Mouse (Mus musculus) ES-E14 (cell line): ENCODE measurements at regions not wholly inside any gene's neighbourhood (a gene's known extent, or its start where the extent isn't known, plus 50 kb on each side); places are given as distances from the start of the nearest gene placed in this dataset.

Experiments
- DNase-seq: peaks from one replicate; pipeline ENCODE4 v3.0.0-alpha.2; 2013; ENCODE audit warnings: low read depth, low spot score
- H3K27ac ChIP-seq: 2 replicates; pipeline ENCODE4 v1.5.1; 2012; ENCODE audit warnings: low read depth, mild to moderate bottlenecking, low read length, moderate library complexity, mixed read lengths; ENCODE audit not compliant: poor library complexity, insufficient read depth, severe bottlenecking
- H3K36me3 ChIP-seq: 2 replicates; pipeline ENCODE4 v1.6.1; 2012; ENCODE audit warnings: mild to moderate bottlenecking, low read length, moderate library complexity, mixed read lengths; ENCODE audit not compliant: control insufficient read depth, poor library complexity, insufficient read depth, severe bottlenecking
- H3K4me1 ChIP-seq, 2 experiments: fragments of 150-350 bp in 1 of 2; sonication (generic) in 1 of 2; 2 replicates each; pipeline ENCODE4 v1.6.1; 2012; ENCODE audit warnings: low read length in 2 of 2, mild to moderate bottlenecking in 1 of 2, mixed read lengths in 1 of 2; ENCODE audit not compliant: control insufficient read depth in 2 of 2, insufficient read depth in 2 of 2, poor library complexity in 1 of 2
- H3K4me3 ChIP-seq, 2 experiments: fragments of 150-350 bp in 1 of 2; sonication (generic) in 1 of 2; 2 replicates each; pipeline ENCODE4 v1.5.1; 2012; ENCODE audit warnings: low read length in 2 of 2, low read depth in 1 of 2, mild to moderate bottlenecking in 1 of 2, mixed read lengths in 1 of 2; ENCODE audit not compliant: insufficient read depth in 1 of 2, poor library complexity in 1 of 2, severe bottlenecking in 1 of 2
- H3K9ac ChIP-seq: 2 replicates; pipeline ENCODE4 v1.6.1; 2012; ENCODE audit warnings: low read depth, mild to moderate bottlenecking, low read length, mixed read lengths; ENCODE audit not compliant: poor library complexity, insufficient read depth, severe bottlenecking
- H3K9me3 ChIP-seq: fragments of 150-350 bp; sonication (generic); 2 replicates; pipeline ENCODE4 v1.6.1; 2012; ENCODE audit warnings: low read depth, mild to moderate bottlenecking, low read length; ENCODE audit not compliant: control insufficient read depth, insufficient read depth
- CHD2 ChIP-seq: IDR thresholded peaks from 2 replicates; pipeline ENCODE4 v1.6.1; 2014; ENCODE audit warnings: mild to moderate bottlenecking, low read depth, low read length, inconsistent platforms
- HCFC1 ChIP-seq: IDR thresholded peaks from 2 replicates; pipeline ENCODE4 v1.6.1; 2012; ENCODE audit warnings: low read length, inconsistent platforms, borderline replicate concordance; ENCODE audit not compliant: insufficient read depth
- MAFK ChIP-seq: IDR thresholded peaks from 2 replicates; pipeline ENCODE4 v1.6.1; 2014; ENCODE audit warnings: mild to moderate bottlenecking, low read depth, low read length, inconsistent platforms; ENCODE audit not compliant: insufficient read depth
- ZC3H11A ChIP-seq: IDR thresholded peaks from 2 replicates; pipeline ENCODE4 v1.6.1; 2012; ENCODE audit warnings: low read depth, mild to moderate bottlenecking, inconsistent platforms, low read length, borderline replicate concordance
- ZNF384 ChIP-seq: IDR thresholded peaks from 2 replicates; pipeline ENCODE4 v1.6.1; 2012; ENCODE audit warnings: low read depth, low read length, inconsistent platforms
- in situ Hi-C, 2 experiments: fragments of 600-800 bp; cut with MboI; formaldehyde crosslinking; loops; one replicate each; pipeline ENCODE4 v1.15.1; 2025; ENCODE audit warnings: low sequenced_read_pairs in 2 of 2, inconsistent platforms in 1 of 2; ENCODE audit not compliant: unreplicated experiment in 2 of 2

DNA sequence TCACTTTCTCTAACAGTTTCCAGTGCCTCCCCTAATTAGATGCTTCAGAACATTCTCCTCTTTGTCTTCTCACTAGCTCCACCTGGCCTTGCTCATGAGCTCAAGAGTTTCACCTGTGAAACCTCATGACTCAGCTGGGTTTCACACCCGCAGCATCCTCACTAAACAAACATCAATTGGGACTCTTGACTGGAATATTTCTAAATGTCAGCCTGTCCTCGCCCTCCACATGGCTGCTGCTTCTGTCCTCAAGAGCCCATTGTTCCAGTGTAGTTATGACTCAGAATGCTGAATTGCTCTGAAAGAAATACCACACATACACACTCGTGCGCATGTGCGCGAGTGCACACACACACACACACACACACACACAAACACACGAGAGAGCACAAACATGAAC, 407.2 kb downstream of the Prss52 start:
- H3K4me3 ChIP-seq = no peak overlapping the region
- H3K36me3 ChIP-seq = no peaks in the 10 kb centered on the region
- in situ Hi-C loops = no loop called here
- H3K27ac ChIP-seq = no peak overlapping the region
- no peaks in the 10 kb centered on the region for H3K9me3 ChIP-seq
- H3K9ac ChIP-seq = no peak overlapping the region
- no peaks in the 10 kb centered on the region for H3K4me1 ChIP-seq
- no peak for DNase-seq
- TF ChIP-seq ZNF384 (no peak), HCFC1 (no peak), ZC3H11A (no peak), CHD2 (no peak), MAFK (no peak)

GRCm38 (mm10) chr14:64512726-64513125, 408.6 kb downstream of the Prss52 start:
- Histone ChIP-seq H3K4me3 (no peak overlapping the region), H3K9ac (no peak overlapping the region), H3K27ac (no peak overlapping the region), H3K9me3 (no peaks in the 10 kb centered on the region), H3K4me1 (no peaks in the 10 kb centered on the region), H3K36me3 (no peaks in the 10 kb centered on the region)
- no peak for DNase-seq
- in situ Hi-C loops = no loop called here
- TF ChIP-seq ZNF384 = no peak
- TF ChIP-seq CHD2 = no peak
- no peak for TF ChIP-seq MAFK
- no peak for TF ChIP-seq HCFC1
- no peak for TF ChIP-seq ZC3H11A

GRCm38 (mm10) chr14:64517584-64518195, 413.6 kb downstream of the Prss52 start:
- Histone ChIP-seq H3K27ac (no peak overlapping the region), H3K36me3 (no peaks in the 10 kb centered on the region), H3K4me3 (no peak overlapping the region), H3K9me3 (no peaks in the 10 kb centered on the region), H3K4me1 (no peaks in the 10 kb centered on the region), H3K9ac (no peak overlapping the region)
- in situ Hi-C loops = no loop called here
- no peak for DNase-seq
- TF ChIP-seq ZNF384 (no peak), HCFC1 (no peak), CHD2 (no peak), MAFK (no peak), ZC3H11A (no peak)

GRCm38 (mm10) chr14:64524641-64525040, 420.6 kb downstream of the Prss52 start:
- Histone ChIP-seq H3K4me3 (no peak overlapping the region), H3K4me1 (no peaks in the 10 kb centered on the region), H3K9me3 (no peaks in the 10 kb centered on the region), H3K36me3 (no peaks in the 10 kb centered on the region), H3K27ac (no peak overlapping the region), H3K9ac (no peak overlapping the region)
- DNase-seq = no peak
- TF ChIP-seq CHD2 (no peak), ZC3H11A (no peak), MAFK (no peak), HCFC1 (no peak), ZNF384 (no peak)
- in situ Hi-C loops = no loop called here

GRCm38 (mm10) chr14:64525302-64526078, 421.4 kb downstream of the Prss52 start:
- Histone ChIP-seq H3K36me3 (no peaks in the 10 kb centered on the region), H3K27ac (no peak overlapping the region), H3K9ac (no peak overlapping the region), H3K4me1 (no peaks in the 10 kb centered on the region), H3K9me3 (no peaks in the 10 kb centered on the region), H3K4me3 (no peak overlapping the region)
- in situ Hi-C loops = no loop called here
- DNase-seq = no peak
- TF ChIP-seq ZC3H11A (no peak), MAFK (no peak)
